Mouse (Mus musculus): ENCODE measurements around the gene Clec16a.

GRCm38 (mm10) chr16:10693424-10693823 lies 148.3 kb downstream of the Clec16a start:
- TF ChIP-seq CTCF (IDR thresholded peaks at IDR 0.05; ENCODE audit: borderline replicate concordance, control insufficient read depth, extremely low read depth, insufficient read depth, low read length, poor library complexity) (no peak), POLR2A (IDR thresholded peaks at IDR 0.05; ENCODE audit: control insufficient read depth, extremely low read depth, insufficient read depth, low read length, poor library complexity) (no peak)
